ENCODE assay signal across 33 mouse cellular contexts in the genomic region with DNA sequence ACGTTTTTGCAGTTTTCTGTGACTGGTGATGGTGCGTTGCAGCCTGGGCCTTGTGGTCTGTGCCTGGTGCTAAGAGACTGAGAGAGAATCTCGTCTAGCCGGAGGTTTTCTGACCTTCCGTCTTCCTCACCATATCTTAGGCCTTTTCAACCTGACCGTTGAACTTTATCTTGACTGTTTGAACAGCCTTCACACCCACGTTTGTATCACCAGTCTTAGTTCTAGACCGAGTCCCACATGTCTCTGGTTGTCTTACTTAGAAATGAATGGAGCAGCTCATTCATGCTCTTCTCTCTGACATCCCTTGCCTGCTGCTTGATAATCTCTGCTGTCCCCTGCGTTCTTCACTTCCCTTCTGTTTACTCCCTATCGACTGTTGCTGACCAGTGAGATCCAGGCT.
"Had no signal": no experiment of that assay in that cellular context is flagged by ENCODE, and none has a peak within 500 bp of the region (broad histone marks: within the 10 kb centered on the region; RNA-seq: fewer than 3 reads in every experiment).

No protein-coding gene starts in this region.

- H3K4me1 ChIP-seq: heart, embryonic 15.5 days; hindbrain, embryonic 10.5 days; hindbrain, embryonic 12.5 days; hindbrain, embryonic 13.5 days; hindbrain, embryonic 15.5 days; intestine, embryonic 15.5 days; kidney, embryonic 15.5 days had no signal

- H3K4me2 ChIP-seq: heart, embryonic 11.5 days; heart, embryonic 12.5 days; heart, embryonic 15.5 days; hindbrain, embryonic 12.5 days; hindbrain, embryonic 13.5 days; hindbrain, embryonic 14.5 days; hindbrain, embryonic 15.5 days; intestine, embryonic 15.5 days; kidney, embryonic 15.5 days had no signal

- H3K4me3 ChIP-seq: heart, embryonic 10.5 days; heart, embryonic 12.5 days; heart, embryonic 15.5 days; hindbrain, embryonic 10.5 days; hindbrain, embryonic 12.5 days; hindbrain, embryonic 13.5 days; hindbrain, embryonic 15.5 days; intestine, embryonic 15.5 days; kidney, embryonic 15.5 days; layer of hippocampus, adult 2 months had no signal

- H3K9ac ChIP-seq: heart, embryonic 12.5 days; heart, embryonic 15.5 days; hindbrain, embryonic 12.5 days; hindbrain, embryonic 13.5 days; hindbrain, embryonic 14.5 days; hindbrain, embryonic 15.5 days; intestine, embryonic 15.5 days; kidney, embryonic 15.5 days had no signal

- DNase-seq: heart, postnatal 10 days; heart, postnatal 14 days; heart, postnatal 36 days; heart, postnatal 4 days; kidney, adult 11 months; kidney, adult 18-20 months; kidney, adult 2 months; kidney, adult 8-10 months; kidney, adult 9 months; kidney, postnatal 10 days; kidney, postnatal 14 days; kidney, postnatal 36 days; kidney, postnatal 4 days; layer of hippocampus, adult 9-11 months; layer of hippocampus, postnatal 36 days had no signal

- H3K36me3 ChIP-seq: intestine, embryonic 15.5 days had no signal

- H3K27me3 ChIP-seq: heart, embryonic 12.5 days; heart, embryonic 15.5 days; hindbrain, embryonic 12.5 days; hindbrain, embryonic 13.5 days; hindbrain, embryonic 15.5 days; intestine, embryonic 15.5 days; kidney, embryonic 15.5 days had no signal

- H3K27ac ChIP-seq: heart, embryonic 10.5 days; heart, embryonic 15.5 days; hindbrain, embryonic 10.5 days; hindbrain, embryonic 12.5 days; hindbrain, embryonic 13.5 days; hindbrain, embryonic 14.5 days; hindbrain, embryonic 15.5 days; hindbrain, postnatal 0 days; intestine, embryonic 15.5 days; kidney, embryonic 15.5 days; kidney, postnatal 0 days; layer of hippocampus, adult 2 months had no signal

- H3K9me3 ChIP-seq: heart, embryonic 10.5 days; heart, embryonic 12.5 days; heart, embryonic 15.5 days; hindbrain, embryonic 10.5 days; hindbrain, embryonic 12.5 days; hindbrain, embryonic 13.5 days; hindbrain, embryonic 15.5 days; intestine, embryonic 15.5 days; kidney, embryonic 15.5 days had no signal

- ATAC-seq: hindbrain, embryonic 16.5 days; hindbrain, postnatal 0 days; inflammation-experienced regulatory T-cells, adult 6 months; intestine, embryonic 15.5 days; intestine, embryonic 16.5 days; intestine, postnatal 0 days had no signal
